6 mouse cellular contexts compared by ENCODE assay signal in the genomic region with DNA sequence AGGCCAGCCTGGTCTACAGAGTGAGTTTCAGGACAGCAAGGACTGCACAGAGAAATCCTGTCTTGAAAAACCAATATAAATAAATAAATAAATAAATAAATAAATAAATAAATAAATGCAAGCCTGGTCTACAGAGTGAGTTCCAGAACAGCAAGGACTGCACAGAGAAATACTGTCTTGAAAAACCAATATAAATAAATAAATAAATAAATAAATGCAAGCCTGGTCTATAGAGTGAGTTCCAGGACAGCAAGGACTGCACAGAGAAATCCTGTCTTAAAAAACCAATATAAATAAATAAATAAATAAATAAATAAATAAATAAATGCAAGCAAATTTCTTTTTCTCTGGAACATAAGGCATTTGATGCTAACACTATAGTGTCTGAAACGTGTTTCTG.
A peak's percentile ranks its signal among the peaks of the same experiment; 100 is the strongest.
DNase-seq lines count a peak whose midpoint lies in the region; ATAC-seq lines count a peak whose summit lies in the region.
"Not testable (repeated sequence)": the region's sequence is repeated elsewhere in the genome, so short reads cannot be mapped to it uniquely, and the experiment has no call there.

No protein-coding gene starts in this region.

- not testable (repeated sequence) for H3K9ac ChIP-seq in forebrain, embryonic 11.5 days (ENCODE audit: low read length); forebrain, embryonic 15.5 days (replicated peaks); hindbrain, embryonic 13.5 days; limb, embryonic 13.5 days; midbrain, embryonic 13.5 days (replicated peaks); midbrain, embryonic 16.5 days (ENCODE audit: low read depth, low read length)

- not testable (repeated sequence) for DNase-seq in forebrain, embryonic 11.5 days (ENCODE audit: low spot score)

- 0 out of 2 replicates have a peak, but pooled peaks have one; percentile 15 for ATAC-seq in forebrain, embryonic 11.5 days (replicated peaks; ENCODE audit: low FRiP score)
- 0 out of 2 replicates have a peak, but pooled peaks have one; percentile 26 for ATAC-seq in forebrain, embryonic 15.5 days (replicated peaks)
- 0 out of 2 replicates have a peak, but pooled peaks have one; percentile 46 for ATAC-seq in hindbrain, embryonic 13.5 days (ENCODE audit: low FRiP score)
- 0 out of 2 replicates have a peak, but pooled peaks have one; percentile 36 for ATAC-seq in limb, embryonic 13.5 days (ENCODE audit: low FRiP score, low read depth)
- peak; percentile 68; the same call in 1 of the 2 replicates for ATAC-seq in midbrain, embryonic 13.5 days
- 0 out of 2 replicates have a peak, but pooled peaks have one; percentile 64 for ATAC-seq in midbrain, embryonic 16.5 days

- WGBS in forebrain, embryonic 11.5 days, result 81% methylated on average over 1 of the region's 1 CpGs
- WGBS in forebrain, embryonic 15.5 days, result 85% methylated on average over 1 of the region's 1 CpGs
- WGBS in hindbrain, embryonic 13.5 days, result 90% methylated on average over 1 of the region's 1 CpGs
- WGBS in limb, embryonic 13.5 days, result 86% methylated on average over 1 of the region's 1 CpGs
- WGBS in midbrain, embryonic 13.5 days, result 72% methylated on average over 1 of the region's 1 CpGs
- WGBS in midbrain, embryonic 16.5 days, result 91% methylated on average over 1 of the region's 1 CpGs

- H3K4me2 ChIP-seq in forebrain, embryonic 11.5 days (ENCODE audit: low read depth, low read length, severe bottlenecking); forebrain, embryonic 15.5 days (replicated peaks); hindbrain, embryonic 13.5 days; limb, embryonic 13.5 days (replicated peaks); midbrain, embryonic 13.5 days (replicated peaks); midbrain, embryonic 16.5 days (ENCODE audit: low read length): not testable (repeated sequence)

- H3K4me1 ChIP-seq in forebrain, embryonic 11.5 days (replicated peaks; ENCODE audit: control insufficient read depth, insufficient read depth, low read length); forebrain, embryonic 15.5 days; hindbrain, embryonic 13.5 days (replicated peaks); limb, embryonic 13.5 days; midbrain, embryonic 13.5 days (replicated peaks); midbrain, embryonic 16.5 days (ENCODE audit: control insufficient read depth, insufficient read depth, low read length): not testable (repeated sequence)

- not testable (repeated sequence) for H3K36me3 ChIP-seq in forebrain, embryonic 11.5 days (ENCODE audit: control insufficient read depth, insufficient read depth, low read length); forebrain, embryonic 15.5 days; hindbrain, embryonic 13.5 days; limb, embryonic 13.5 days; midbrain, embryonic 13.5 days; midbrain, embryonic 16.5 days (ENCODE audit: control insufficient read depth, insufficient read depth, low read length)

- not testable (repeated sequence) for H3K9me3 ChIP-seq in forebrain, embryonic 11.5 days (ENCODE audit: control insufficient read depth, low read length); forebrain, embryonic 15.5 days; hindbrain, embryonic 13.5 days; limb, embryonic 13.5 days; midbrain, embryonic 13.5 days; midbrain, embryonic 16.5 days (replicated peaks; ENCODE audit: control insufficient read depth, low read length, poor library complexity, severe bottlenecking)

- H3K27me3 ChIP-seq in forebrain, embryonic 11.5 days (ENCODE audit: control insufficient read depth, insufficient read depth, low read length); forebrain, embryonic 15.5 days; hindbrain, embryonic 13.5 days; limb, embryonic 13.5 days; midbrain, embryonic 13.5 days; midbrain, embryonic 16.5 days (ENCODE audit: control insufficient read depth, insufficient read depth, low read depth, low read length): not testable (repeated sequence)

- H3K4me3 ChIP-seq in forebrain, embryonic 11.5 days (ENCODE audit: low read depth, low read length); forebrain, embryonic 15.5 days; hindbrain, embryonic 13.5 days; limb, embryonic 13.5 days; midbrain, embryonic 13.5 days (replicated peaks); midbrain, embryonic 16.5 days (ENCODE audit: low read depth, low read length): not testable (repeated sequence)

- H3K27ac ChIP-seq in forebrain, embryonic 11.5 days (ENCODE audit: low read depth, low read length); forebrain, embryonic 15.5 days (replicated peaks); hindbrain, embryonic 13.5 days; limb, embryonic 13.5 days; midbrain, embryonic 13.5 days; midbrain, embryonic 16.5 days (ENCODE audit: low read length): not testable (repeated sequence)

Comparison
In these comparisons a context has a peak if more than half of its experiments do, and no peak if none do; other contexts are left out.
1. ATAC-seq: peak in every context shown above with its lines; median percentile 68 in midbrain, embryonic 13.5 days; 64 in midbrain, embryonic 16.5 days; 46 in hindbrain, embryonic 13.5 days; 36 in limb, embryonic 13.5 days; 26 in forebrain, embryonic 15.5 days; 15 in forebrain, embryonic 11.5 days.